Mouse (Mus musculus) myocyte (in vitro differentiated cells): ENCODE measurements around the gene Vezf1.

Experiments used
- MAX ChIP-seq: IDR thresholded peaks from one replicate; pipeline ENCODE4 v1.6.1; 2011; ENCODE audit warnings: low read depth, mild to moderate bottlenecking, control low read depth
- MYOD1 ChIP-seq, 3 experiments: IDR thresholded peaks; one replicate each; pipeline ENCODE4 v1.6.1; 2011; ENCODE audit warnings: control low read depth in 2 of 3, low read depth in 2 of 3, mild to moderate bottlenecking in 2 of 3, moderate library complexity in 1 of 3; ENCODE audit not compliant: insufficient read length in 2 of 3, control insufficient read depth in 1 of 3
- POLR2A ChIP-seq: IDR thresholded peaks from one replicate; pipeline ENCODE4 v1.6.1; 2011; ENCODE audit warnings: low read depth, mild to moderate bottlenecking, control low read depth, moderate library complexity; ENCODE audit not compliant: insufficient read length
- SRF ChIP-seq: IDR thresholded peaks from one replicate; pipeline ENCODE4 v1.6.1; 2011; ENCODE audit warnings: low read depth; ENCODE audit not compliant: control insufficient read depth, insufficient read length
- TCF3 ChIP-seq: IDR thresholded peaks from one replicate; pipeline ENCODE4 v1.6.1; 2011; ENCODE audit warnings: low read depth, control low read depth; ENCODE audit not compliant: insufficient read length

DNA sequence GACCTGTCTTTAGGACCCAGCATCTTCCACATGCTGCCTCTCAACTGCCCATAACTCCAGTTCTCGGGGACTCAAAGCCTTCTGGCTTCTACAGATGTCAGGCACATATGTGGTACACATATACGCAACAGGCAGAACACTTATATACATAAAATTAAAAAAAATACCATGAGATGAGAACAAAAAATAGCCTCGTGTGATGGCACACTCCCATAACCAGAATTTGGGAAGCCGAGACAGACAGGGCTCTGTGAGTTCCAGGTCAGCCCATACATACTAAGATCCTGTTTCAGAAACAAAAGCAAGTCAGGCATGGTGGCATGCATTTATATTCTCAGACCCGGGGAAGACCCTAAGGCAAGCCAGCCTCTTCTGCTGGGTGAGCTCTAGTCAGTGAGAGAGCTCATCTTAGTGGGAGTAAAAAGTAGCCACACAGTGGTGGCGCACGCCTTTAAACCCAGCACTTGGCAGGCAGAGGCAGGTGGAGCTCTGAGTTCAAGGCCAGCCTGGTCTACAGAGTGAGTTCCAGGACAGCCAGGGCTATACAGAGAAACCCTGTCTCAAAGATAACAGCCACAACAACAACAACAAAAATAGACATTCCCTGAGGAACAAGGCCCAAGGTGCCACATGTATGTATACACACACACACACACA is 44.7 kb downstream of the Vezf1 start:
- no peak for TF ChIP-seq POLR2A
- no peak for TF ChIP-seq TCF3
- no peak for TF ChIP-seq SRF
- TF ChIP-seq MAX, result no peak
- TF ChIP-seq MYOD1 (IDR thresholded peaks at IDR 0.05; ENCODE audit: control insufficient read depth in 1 of 3, insufficient read length in 2 of 3, low read depth in 2 of 3), result no peak
